Mouse (Mus musculus) urinary bladder, postnatal 4 days (tissue): ENCODE results near the gene Sgce.

Experiments used
- DNase-seq, 2 experiments: peaks; one replicate each; pipeline ENCODE4 v3.0.0; 2021 to 2022; ENCODE audit warnings: low spot score in 2 of 2

Gene Sgce

DNA sequence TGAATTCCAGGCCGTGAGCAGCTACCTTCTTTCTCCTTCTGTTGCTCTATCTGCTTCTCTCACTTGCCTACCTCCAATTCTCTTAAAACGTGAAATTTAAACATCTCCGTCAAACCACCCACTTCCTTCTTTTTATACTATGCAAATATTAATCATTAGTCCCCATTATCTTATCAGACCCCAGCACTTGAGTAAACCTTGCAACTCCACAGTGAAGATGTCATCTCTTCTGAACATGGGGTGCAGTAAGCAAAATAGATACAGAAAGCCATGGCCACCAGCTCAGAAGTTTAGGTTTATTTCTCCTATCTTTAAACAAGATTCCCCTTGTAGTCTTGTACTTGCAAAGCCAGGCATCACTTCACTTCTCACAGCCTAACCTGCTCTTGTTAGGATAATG lies 99.7 kb downstream of the Sgce start:
- no peak for DNase-seq

GRCm38 (mm10) chr6:4642068-4642467 lies 104.9 kb downstream of the Sgce start:
- DNase-seq, result no peak

DNA sequence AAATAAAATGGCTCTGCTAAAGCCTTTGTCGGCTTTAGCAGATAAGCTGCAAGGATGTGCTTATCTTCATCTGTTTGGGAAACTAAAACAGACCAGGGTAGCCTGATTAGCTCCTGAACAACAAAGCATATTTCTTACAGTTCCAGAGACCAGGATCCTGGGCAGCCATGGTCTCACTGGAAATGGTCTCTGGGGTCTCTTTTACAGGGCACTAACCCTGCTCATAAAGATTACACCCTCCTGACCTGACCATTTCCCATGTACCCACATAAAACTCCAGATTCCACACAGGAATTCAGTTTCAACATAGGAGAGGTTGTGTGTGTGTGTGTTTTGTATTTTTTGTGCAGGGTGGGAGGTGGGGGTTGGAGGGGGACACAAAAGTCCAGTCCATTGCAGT lies 112.2 kb downstream of the Sgce start:
- no peak for DNase-seq

GRCm38 (mm10) chr6:4633189-4633588 lies 113.8 kb downstream of the Sgce start:
- DNase-seq, result no peak

- no peak for DNase-seq
Observed at GRCm38 (mm10) chr6:4631464-4631863, 115.5 kb downstream of the Sgce start.
